Mouse (Mus musculus) B cell, adult 2 months (primary cell): ENCODE data around the gene Chp1.
"Not testable (repeated sequence)": the region's sequence is repeated elsewhere in the genome, so short reads cannot be mapped to it uniquely, and the experiment has no call there.

Source experiments
- DNase-seq, 2 experiments: peaks; one replicate each; pipeline ENCODE4 v3.0.0; 2022

Gene Chp1

DNA sequence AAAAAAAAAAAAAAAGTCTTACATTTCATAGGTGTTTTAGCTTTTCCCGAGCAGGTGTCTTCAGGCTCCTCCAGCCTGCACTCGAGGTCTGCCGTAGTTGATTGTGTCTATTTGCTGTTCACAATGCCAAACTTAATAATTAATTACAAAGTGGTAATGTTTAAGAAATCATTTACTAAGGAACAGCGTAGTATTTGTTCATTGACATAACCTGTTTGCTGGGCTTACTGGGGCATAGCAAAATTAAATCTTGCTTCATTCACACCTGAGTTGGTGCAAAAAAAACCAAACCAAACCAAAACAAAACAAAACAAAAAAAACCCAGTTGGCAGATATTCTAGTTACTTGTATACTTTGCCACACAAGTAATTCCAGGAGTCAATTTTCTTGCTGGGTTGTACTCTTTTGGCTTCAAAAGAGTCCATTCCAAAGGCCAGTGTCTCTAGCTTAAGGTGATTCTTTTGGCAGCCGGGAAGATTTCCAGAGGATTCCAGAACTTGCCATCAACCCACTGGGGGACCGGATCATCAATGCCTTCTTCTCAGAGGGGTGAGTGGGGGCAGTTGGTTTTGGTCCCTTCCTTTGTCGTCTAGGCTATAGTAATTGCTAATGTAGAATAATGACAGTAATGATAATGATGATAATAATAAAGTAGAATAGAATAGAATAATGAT is 18.8 kb downstream of the Chp1 start:
- no peak for DNase-seq

DNA sequence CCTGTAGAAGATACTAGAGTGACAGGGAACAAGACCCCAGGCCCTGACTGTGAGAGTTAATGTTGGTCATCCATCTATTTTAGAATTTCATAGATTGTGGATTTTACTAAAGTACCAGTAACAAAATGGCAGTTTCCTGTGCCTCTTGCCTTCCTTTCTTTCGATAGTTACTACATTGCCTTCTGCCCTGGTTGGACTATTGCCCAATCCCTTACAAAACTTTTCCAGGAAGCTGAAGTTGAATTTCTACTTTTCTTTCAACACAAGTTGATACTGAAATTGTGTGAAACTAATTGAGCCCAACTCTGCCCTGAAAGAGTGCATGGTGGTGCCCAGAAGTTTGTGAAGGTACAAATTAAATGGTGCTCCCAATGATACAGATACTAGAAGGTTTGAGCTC is 25.0 kb downstream of the Chp1 start:
- DNase-seq: no peak

DNA sequence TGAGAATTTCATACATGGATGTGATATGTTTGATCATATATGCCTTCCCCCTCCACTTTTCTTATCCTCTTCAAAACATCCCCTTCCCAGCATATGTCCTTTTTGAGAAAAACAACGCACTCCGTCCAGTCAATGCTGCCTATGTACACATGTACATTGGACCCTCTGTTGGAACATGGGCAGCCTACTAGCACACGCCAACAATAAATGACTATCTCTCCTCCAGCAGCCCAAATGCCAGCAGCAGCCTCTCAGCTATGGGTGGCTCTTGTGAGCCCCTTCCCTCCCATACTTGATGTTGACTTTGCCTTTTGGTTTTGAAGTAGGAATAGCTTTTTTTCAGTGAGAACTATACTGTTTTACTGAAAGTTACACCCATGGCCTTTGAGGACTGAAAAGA is 34.1 kb downstream of the Chp1 start:
- DNase-seq: no peak

DNA sequence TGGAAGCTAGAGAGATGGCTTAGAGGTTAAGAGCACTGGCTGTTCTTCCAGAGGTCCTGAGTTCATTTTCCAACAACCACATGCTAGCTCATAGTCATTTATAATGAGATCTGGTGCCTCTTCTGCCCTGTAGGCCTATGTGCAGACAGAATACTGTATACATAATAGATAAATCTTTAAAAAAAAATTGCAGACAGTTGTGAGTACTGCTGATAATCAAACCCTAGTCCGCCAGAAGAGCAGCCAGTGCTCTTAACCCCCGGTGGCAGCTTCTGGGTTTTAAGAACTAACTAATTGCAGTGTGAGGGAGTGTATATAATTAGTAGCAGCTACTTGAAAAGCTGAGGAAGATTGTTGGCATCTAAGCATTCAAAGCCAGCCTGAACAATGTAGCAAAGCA is 35.9 kb downstream of the Chp1 start:
- DNase-seq: no peak

DNA sequence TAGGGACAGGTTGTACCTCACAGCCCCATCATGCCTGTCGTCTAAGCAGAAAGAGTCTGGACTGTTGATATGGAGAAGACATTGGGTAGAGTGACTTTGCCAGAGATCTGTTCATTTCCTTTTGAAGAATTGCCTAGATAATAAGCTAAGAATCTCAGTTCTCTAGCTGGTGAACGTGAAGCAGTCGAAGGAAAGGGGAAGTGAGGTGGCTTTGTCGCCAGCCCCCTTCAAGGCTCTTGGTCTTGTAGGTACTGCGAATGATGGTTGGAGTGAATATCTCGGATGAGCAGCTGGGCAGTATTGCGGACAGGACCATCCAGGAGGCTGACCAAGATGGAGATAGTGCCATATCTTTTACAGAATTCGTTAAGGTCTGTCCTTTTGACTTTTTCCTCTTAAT is 36.8 kb downstream of the Chp1 start:
- no peak for DNase-seq

DNA sequence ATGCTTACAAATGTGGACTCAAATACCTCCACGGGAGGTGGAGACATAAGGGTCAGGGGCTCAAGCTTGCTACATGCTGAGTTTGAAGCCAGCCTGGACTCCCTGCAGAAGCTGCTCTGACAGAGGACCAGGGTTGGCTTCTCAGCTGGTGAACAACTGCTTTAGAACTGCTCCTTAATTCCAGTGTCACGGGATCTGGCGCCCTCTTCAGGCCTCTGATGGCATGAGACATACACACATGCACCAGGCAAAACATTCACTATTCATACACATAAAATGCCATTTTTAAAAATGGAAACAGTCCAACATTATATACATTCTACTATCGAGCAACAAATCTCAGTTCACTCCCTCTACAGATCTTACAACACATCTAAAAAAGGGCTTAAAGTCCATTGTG is 39.9 kb downstream of the Chp1 start:
- DNase-seq: peak; percentile 84 to 86

DNA sequence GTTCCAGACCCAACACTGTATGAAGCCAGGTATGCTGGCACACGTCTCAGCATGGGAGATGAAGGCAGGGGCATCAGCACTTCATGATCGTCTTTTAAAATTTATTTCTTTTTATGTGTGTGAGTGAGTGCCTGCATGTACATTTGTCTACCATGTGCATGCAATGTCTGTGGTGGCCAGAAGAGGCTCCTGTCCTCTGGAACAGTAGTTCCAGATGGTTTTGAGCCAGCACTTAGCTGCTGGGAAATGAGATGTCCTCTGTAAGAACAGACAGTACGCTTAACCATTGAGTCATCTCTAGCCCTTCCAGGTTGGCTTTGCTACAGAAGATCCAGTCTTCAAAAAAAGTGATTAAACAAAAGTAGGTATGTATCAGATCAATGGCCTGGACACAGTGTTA is 43.8 kb downstream of the Chp1 start:
- peak; percentile 10 to 17 for DNase-seq

DNA sequence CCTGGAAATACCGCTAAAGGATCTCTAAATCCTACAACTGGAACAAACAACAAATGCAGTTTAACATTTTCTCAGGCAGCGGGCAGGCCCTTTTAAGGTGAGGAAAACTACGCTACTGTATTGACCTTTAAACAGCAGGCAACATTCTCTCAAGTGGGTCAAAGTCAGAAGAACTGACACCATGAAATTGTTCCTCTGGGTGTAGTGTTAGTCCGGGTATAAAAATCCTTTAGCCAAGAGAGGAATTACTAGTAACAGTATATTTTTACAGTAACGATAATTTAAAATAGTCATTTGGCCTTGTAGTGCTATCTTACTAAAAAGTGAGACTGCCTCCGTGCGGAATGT is 46.2 kb downstream of the Chp1 start:
- DNase-seq: no peak

DNA sequence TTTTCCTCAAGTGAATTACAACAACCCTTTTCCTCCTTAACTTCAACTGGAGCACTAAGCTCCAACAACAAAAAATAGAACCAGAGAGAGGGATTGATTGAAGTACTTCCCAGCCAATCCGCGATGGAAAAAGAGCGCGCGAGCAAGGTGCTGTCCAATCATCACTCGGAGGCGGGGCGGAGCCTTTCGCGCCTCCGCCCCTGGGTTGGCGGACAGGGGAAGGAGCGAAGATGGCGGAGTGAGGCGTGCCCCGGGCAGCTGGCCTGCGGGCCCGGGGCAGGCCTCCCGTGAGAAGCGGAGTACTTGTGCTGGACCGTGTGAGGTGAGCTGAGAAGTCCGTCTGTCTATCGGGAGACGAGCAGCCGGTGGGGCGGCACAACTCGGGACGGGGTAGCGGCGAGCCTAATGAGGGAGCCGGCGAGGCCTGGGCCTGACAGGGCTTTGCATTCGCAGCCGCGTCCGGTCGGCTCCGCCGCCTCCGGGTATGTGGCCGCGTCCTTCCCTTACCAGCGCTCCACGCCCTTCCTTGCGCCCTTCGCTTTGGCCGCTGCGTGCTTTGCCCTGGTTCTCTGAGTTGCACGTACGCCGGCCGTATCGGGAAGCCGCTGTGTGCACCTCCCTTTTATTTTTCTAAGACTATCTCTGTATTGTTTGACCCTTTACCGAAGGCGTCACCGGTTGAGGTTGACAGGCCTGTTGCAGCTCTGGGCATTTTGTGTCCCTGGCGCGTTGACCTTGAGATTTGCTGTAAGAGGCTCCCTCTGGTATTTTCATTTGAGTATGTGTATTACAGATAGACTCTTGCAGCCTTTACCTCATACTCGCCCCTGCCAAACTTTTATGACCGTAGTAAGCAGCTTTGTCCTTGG is 46.9 kb downstream of the Chp1 start:
- DNase-seq: peak; percentile 93

DNA sequence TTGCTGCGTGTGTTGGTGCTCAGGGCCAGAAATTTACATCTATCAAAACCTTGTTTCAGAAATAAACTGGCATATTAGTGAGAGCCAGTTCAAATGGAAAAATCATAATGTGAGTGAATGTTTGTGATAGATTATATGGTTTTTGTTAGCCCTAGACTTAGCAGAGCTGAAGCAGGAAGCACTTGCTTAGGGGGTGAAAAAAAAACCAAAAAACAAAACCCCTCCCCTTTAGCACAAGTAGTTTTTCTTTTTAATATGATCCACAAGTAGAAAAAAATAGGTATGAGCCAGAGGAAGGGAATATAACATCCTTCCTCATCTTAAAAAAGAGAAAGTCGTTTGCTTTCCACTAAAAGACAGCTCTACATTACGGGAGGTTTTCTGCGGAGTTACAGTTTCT is 47.8 kb downstream of the Chp1 start:
- no peak for DNase-seq

DNA sequence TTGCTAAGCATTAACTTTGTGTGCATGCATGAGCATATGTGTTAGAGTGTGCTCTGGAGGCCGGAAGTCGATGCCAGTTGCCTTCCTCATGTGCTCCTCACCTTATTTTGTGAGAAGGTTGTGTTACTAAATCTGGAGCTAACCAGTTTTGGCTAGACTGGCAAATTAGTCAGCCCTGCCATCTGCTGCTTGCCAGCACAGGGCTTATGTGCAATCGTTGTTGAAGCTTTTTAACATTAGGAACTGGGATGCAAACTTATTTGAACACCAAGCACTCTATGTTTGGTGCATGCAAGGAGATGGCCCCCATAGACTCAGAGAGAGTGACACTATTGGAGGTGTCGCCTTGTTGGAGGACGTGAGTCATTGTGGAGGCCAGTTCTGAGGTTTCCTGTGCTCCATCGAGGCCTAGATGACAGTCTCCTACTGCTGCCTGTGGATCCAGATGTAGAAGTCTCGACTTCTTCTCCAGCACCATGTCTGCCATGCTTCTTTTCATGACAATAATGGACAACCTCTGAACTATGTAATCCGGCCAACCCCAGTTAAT is 49.4 kb downstream of the Chp1 start:
- DNase-seq: no peak

DNA sequence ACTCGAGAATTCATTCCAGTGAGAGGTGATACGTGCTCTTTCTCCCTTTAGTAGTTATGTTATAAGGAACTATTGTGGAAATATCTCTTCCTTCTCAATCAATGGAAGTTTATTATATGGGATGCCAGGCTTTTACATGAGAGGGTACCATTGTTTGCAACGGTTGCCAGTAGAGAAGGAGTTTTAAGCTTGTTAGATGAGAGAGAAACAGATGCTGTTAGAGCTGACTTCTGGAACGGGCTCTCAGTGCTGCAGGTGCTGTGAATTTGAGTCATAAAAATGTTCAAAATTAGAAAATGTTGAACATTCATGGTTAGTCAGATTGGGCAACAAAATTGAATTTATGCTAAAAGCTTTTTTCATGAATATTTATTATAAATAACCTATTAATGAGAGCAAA is 53.5 kb downstream of the Chp1 start:
- DNase-seq: no peak

DNA sequence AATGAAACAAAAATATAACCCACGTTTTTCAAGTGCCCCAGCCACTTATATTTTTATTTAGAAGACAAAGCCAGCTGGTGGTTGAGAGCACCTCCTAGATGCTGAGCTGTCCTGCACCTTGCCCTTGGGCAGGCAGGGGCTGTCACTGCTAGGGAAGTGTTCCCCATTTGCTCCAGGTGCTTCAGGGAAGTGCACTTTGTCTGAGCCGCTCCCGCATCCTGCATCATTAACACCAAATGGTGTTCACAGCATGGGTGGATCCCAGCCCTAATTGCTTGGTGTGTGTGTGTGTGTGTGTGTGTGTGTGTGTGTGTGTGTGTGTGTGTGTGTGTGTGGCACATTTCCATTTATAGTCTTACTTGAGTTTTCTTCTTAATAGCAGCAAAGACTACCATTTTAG is 54.1 kb downstream of the Chp1 start:
- not testable (repeated sequence) for DNase-seq

DNA sequence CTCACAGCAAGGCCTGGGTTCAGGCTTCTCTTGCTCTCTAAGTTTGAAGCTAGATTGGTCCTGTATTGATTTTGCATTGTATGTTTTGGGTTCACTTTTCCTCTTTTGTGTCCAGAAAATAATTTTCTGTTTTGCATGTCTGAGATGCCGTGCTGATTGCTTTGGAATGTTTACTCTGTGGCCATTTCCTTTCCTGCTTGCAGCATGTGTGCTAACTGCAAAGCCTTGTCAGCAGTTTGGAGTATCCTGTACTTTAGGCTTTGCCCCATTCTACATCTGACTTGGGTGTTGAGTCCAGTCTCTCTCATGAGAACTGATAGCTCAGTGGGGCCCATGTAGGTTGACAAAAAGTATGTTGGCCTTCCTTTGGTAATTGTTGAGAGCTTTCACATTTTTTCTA is 55.0 kb downstream of the Chp1 start:
- DNase-seq: no peak

DNA sequence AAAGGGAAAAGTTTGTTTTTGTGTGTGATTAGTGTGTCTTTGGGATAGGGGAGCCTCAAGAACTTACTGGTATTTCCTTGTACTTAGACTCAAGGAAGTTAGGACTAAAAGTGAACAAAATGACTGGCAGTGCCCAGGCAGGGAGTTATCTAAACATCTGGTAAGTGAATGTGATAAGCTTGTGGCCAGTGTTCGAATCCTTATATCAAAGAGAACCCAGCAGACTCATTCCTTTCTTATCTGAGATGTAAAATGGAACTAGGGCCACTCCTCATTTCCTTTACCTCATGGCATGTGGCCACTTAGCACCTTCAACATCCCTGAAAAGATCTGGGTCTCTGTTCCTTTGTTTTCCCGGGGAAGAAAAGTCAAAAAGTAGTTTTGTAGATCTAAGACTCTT is 56.4 kb downstream of the Chp1 start:
- no peak for DNase-seq

DNA sequence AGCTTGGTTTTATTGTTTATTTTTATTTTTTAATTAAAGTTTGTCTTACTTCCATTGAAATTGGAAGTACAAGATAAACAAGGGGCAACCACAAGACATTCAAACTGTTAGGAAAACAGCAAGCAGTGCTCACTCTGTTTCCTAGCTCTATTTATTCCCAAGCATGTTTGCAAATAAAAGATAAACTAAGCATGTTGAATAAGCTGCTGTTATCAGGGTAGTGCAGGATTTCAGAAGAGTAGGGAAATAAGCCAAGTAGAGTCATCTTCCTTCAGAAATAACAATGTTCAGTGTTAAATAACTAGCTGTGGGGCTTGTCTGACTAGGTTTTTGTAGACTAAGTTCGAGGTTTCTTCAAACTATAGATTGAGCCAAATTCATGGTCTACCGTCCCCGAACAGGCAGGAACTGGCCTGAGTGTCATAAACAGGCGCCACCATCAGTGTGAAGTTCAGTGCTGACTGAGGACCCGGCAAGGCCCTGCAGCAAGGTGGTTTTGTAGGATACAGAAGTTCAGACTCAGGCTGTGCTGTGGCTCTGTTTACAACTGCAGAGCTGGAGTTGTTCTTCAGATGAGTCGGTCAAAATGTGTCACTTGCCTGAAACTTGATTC is 58.0 kb downstream of the Chp1 start:
- DNase-seq: no peak

DNA sequence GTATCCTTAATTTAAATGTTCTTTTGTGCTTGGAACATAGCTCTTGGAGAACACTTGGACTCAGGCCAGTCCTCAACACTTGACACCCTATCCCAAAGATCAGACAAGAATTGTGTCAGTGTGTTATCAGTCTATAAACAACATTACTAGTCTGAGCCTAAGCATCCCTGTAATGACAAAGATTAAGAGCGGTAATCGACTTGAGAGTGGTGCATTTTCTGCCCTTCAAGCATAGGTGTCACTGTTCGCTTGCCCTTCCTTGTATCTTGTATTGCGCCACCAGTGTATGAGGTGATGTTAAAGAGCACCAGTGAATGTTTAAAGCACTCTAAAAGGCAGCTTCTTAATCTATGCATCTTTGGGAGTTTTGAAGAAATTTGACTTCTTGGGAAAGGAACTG is 59.5 kb downstream of the Chp1 start:
- no peak for DNase-seq

DNA sequence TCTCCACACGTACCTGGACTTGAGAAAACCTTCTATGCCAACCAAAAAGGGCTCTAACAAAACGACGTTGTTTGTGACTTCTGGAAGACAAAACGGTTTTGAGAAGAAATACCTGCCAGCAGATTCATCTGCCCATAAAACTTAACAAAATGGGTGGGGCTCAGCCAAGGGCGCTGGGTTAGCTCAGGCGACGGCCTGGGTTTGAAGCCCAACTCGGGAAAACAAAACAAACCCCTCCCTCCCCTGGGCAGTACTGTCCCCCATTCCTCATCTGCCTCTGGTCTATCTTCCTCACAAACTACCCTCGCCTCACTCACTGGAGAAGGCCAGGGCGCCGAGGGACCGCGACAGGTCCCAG is 70.3 kb downstream of the Chp1 start:
- DNase-seq: no peak

DNA sequence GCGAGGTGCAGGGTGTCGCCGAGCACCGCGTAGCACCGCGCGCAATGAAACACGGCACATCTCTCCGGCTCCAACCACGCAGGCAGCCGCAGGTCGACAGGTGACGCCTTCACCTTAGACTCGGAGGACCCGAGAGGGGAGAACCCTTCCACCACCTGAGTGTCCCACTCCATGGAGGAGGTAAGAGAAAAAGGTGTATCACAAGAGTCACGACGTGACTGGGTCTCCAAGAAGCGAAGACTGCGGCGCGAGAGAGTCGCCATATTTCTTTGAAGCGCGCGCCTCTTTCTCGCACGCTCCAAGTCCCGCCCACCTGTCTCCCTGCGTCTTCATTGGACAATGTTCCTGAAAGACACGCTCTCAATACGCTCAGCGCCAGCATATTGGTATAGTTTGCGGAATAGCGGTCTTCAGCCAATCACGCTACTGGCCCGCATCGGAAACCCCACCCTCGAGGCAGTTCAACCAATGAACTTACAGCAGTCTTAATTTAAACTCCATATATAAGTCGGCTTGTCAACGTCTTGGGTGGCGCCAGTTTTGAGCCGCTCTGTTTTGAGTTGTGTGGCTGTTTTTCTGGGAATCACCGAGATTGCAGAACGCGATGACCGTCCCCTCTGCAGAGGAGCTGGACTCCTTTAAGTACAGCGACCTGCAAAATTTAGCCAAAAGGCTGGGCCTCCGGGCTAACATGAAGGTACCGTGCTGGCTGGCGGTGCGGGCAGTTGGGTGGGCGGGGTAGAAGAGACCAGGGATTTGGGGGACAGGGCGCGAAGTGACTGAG is 70.9 kb downstream of the Chp1 start, which contains the start of the genes Nusap1 and Oip5:
Gene Nusap1 (plus strand): TSS at position 100 of the 784 bp plus-strand sequence.
Gene Oip5 (minus strand): TSS at position 271 of the 784 bp plus-strand sequence.
- DNase-seq: peak; percentile 89 to 93

DNA sequence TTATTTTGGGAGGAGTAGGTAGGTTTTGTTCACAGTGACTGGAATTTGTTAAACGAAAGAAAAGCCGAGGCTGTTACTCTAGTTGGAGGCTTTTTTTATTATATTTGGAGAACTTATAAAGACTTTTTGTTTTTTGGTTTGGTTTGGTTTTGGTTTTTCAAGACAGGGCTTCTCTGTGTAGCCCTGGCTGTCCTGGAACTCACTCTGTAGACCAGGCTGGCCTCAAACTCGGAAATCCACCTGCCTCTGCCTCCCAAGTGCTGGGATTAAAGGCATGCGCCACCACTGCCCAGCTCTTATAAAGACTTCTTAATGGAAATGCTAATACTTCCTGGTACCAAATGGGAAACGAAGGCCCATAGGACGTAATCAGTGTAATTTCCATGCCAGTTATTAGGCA is 71.5 kb downstream of the Chp1 start:
- not testable (repeated sequence) for DNase-seq

DNA sequence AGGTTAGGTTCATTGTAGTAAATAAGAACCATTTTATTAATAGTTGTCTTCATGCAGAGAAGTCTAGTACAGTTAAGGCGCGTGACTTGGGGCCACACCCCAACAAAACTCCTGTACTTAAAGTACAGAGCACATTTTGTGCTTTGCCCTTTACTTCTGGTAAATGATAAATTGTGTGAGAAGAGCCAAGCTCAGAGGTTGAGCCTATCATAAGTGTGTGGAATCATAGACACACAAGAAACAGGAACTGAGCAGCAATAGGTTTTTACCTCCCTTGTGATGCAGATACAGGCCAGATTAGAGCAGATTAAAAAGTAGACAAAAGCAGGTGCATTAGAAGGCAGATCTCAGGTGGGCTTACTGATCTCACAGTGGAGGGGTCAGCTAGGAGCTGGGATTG is 73.8 kb downstream of the Chp1 start:
- DNase-seq: no peak
